Mouse (Mus musculus) kidney, embryonic 15.5 days (tissue): ENCODE measurements at regions not wholly inside any gene's neighbourhood (a gene's known extent, or its start where the extent isn't known, plus 50 kb on each side); places are given as distances from the start of the nearest gene placed in this dataset.

ENCODE experiments used
- ATAC-seq: fragments of 200-750 bp; cut with Nextera tagmentation; replicated peaks from 2 replicates; pipeline ENCODE4 v1.8.0; 2017; ENCODE audit warnings: moderate TSS enrichment; ENCODE audit not compliant: low FRiP score
- H3K27ac ChIP-seq: fragments of 300-500 bp; sonication (generic); 2 replicates; pipeline ENCODE4 v1.5.1; 2015; ENCODE audit warnings: mild to moderate bottlenecking, inconsistent platforms
- H3K27me3 ChIP-seq: fragments of 300-500 bp; sonication (generic); 2 replicates; pipeline ENCODE4 v1.6.1; 2015; ENCODE audit warnings: inconsistent platforms
- H3K36me3 ChIP-seq: fragments of 300-500 bp; sonication (generic); 2 replicates; pipeline ENCODE4 v1.6.1; 2015; ENCODE audit warnings: inconsistent platforms
- H3K4me1 ChIP-seq: fragments of 300-500 bp; sonication (generic); 2 replicates; pipeline ENCODE4 v1.6.1; 2015; ENCODE audit warnings: inconsistent platforms
- H3K4me2 ChIP-seq: fragments of 300-500 bp; sonication (generic); 2 replicates; pipeline ENCODE4 v1.6.1; 2015; ENCODE audit warnings: moderate library complexity, mild to moderate bottlenecking, inconsistent platforms
- H3K4me3 ChIP-seq: fragments of 300-500 bp; sonication (generic); replicated peaks from 2 replicates; pipeline ENCODE4 v1.5.1; 2015; ENCODE audit warnings: mild to moderate bottlenecking, inconsistent platforms
- H3K9ac ChIP-seq: fragments of 300-500 bp; sonication (generic); 2 replicates; pipeline ENCODE4 v1.6.1; 2015; ENCODE audit warnings: mild to moderate bottlenecking, inconsistent platforms
- H3K9me3 ChIP-seq: fragments of 300-500 bp; sonication (generic); replicated peaks from 2 replicates; pipeline ENCODE4 v1.6.1; 2016; ENCODE audit warnings: inconsistent platforms
- WGBS: fragments of 180-500 bp; shearing (Covaris S2); methylation state at CpG from one replicate; pipeline ENCODE4 v1.1.7; 2015; ENCODE audit warnings: mixed read lengths; 5-methylcytosine and 5-hydroxymethylcytosine counted together

DNA sequence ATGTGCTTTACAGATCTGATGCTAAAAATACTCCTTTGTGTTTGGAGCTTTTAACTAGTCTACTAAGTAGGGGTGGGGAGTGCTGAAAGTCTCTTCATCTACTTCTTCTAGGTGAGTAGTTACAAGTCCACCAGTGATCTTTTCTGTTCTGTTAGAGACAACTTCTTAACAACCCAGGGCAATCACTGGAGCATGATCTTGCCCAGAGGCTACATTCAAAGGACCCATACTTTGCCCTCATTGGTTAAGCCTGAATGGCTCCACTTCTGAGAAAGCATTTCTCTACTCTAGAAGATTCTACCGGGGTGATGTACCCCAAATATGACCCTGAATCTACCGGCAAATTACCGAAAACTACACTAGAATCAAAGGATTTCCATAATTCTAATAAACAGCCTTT lies 390.2 kb downstream of the Lpin1 start:
- H3K4me1 ChIP-seq, result no peaks in the 10 kb centered on the region
- no peak for ATAC-seq
- no peak overlapping the region for H3K27ac ChIP-seq
- H3K9me3 ChIP-seq, result no peaks in the 10 kb centered on the region
- no peak overlapping the region for H3K4me2 ChIP-seq
- no peaks in the 10 kb centered on the region for H3K27me3 ChIP-seq
- no peaks in the 10 kb centered on the region for H3K36me3 ChIP-seq
- no peak overlapping the region for H3K4me3 ChIP-seq
- no peak overlapping the region for H3K9ac ChIP-seq
- 86% methylated on average over 3 of the region's 3 CpGs for WGBS

DNA sequence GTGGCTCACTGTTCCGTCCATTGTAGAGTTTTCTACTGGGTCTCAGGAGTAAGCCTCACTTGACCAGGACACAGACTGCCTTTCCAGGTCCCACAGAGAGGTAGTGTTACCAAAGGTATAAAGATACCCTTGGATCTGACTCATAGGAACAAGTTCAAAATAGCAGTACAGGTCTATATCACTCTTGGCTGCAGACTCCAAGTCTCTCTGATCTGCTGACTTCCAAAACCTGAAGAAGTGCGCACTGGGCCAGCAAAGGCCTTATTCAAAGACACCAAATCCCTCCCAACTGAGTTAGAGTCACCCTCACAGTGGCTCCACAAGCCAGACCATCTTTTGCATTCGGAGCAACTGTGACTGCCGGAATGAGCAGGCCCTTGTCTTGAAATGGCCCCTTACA lies 391.9 kb downstream of the Lpin1 start:
- Histone ChIP-seq H3K9me3 (no peaks in the 10 kb centered on the region), H3K9ac (no peak overlapping the region), H3K36me3 (no peaks in the 10 kb centered on the region), H3K4me1 (no peaks in the 10 kb centered on the region), H3K4me3 (no peak overlapping the region), H3K27me3 (no peaks in the 10 kb centered on the region), H3K27ac (no peak overlapping the region), H3K4me2 (no peak overlapping the region)
- no peak for ATAC-seq
- 89% methylated on average over 4 of the region's 4 CpGs for WGBS

DNA sequence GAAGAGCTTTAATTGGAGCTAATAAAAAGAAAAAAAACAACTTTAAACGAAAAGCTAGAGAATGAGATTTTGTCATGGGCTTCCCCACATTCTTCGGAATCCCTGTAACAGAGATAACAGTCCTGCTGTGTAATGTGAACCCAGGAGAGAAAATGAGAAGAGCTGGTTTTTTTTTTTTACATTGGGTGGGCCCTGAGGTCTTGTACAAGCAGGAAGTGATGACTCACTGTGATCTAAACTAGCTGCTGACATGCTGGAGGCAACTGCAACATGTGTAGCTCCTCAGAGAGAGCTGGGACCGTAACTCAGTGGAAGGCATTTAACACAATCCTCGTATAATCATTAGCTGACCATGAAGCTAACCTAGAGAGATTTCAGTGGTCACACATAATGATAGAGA lies 393.8 kb upstream of the Trib2 start:
- Histone ChIP-seq H3K4me2 (no peak overlapping the region), H3K27me3 (no peaks in the 10 kb centered on the region), H3K4me3 (no peak overlapping the region), H3K9ac (no peak overlapping the region), H3K9me3 (no peaks in the 10 kb centered on the region), H3K36me3 (no peaks in the 10 kb centered on the region), H3K27ac (no peak overlapping the region), H3K4me1 (peaks cover 10% of the 10 kb centered on the region; the same call in 1 of the 2 replicates)
- ATAC-seq, result no peak
- 19% methylated on average over 4 of the region's 4 CpGs for WGBS

DNA sequence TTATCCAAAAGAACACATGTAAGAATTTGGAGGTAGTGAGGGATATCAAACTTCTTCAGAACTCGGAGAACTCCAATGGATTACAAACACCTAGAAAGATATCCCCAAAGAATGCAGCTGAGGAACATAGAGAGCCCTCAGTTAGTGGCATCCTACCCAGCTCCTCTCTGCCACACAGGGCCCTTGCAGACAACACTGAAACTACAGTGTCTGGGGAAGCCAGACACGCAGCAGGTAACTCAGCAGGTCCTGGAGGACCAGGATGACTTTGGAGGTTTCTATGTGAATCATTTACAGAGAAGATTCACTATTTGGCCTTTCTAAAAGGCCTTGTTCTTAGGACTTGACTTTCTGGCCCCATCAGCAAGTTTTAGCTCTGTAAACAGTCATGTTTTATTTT lies 393.4 kb upstream of the Trib2 start:
- no peak overlapping the region for H3K27ac ChIP-seq
- no peaks in the 10 kb centered on the region for H3K36me3 ChIP-seq
- ATAC-seq, result no peak
- H3K27me3 ChIP-seq, result no peaks in the 10 kb centered on the region
- H3K9me3 ChIP-seq, result no peaks in the 10 kb centered on the region
- 54% methylated on average over 2 of the region's 2 CpGs for WGBS
- H3K4me1 ChIP-seq, result peaks cover 10% of the 10 kb centered on the region; the same call in 1 of the 2 replicates
- H3K4me3 ChIP-seq, result no peak overlapping the region
- no peak overlapping the region for H3K4me2 ChIP-seq
- H3K9ac ChIP-seq, result no peak overlapping the region

DNA sequence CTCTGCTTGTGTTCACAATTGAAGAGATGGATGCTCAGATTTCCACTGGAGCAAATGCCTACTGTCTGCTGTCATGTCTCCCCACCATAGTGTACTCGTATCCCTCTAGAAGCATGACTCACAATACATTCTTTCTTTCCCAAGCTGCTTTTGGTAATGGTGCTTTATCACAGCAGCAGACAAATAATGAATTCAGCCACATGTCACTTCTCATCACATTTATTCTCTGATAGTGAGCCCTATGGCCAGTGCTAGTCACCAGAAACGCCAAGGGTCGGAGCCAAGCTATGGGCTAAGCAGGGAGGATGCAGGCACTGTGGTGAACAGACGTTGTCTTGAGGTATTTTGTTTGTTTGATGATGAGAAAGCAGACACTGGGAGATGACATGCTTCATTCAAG lies 388.2 kb upstream of the Trib2 start:
- 78% methylated on average over 4 of the region's 4 CpGs for WGBS
- no peaks in the 10 kb centered on the region for H3K27me3 ChIP-seq
- H3K9me3 ChIP-seq, result no peaks in the 10 kb centered on the region
- H3K4me2 ChIP-seq, result no peak overlapping the region
- ATAC-seq, result no peak
- H3K4me3 ChIP-seq, result no peak overlapping the region
- H3K9ac ChIP-seq, result no peak overlapping the region
- H3K27ac ChIP-seq, result no peak overlapping the region
- no peaks in the 10 kb centered on the region for H3K36me3 ChIP-seq
- H3K4me1 ChIP-seq, result 0 out of 2 replicates have a peak, but pooled peaks cover under 1% of the 10 kb centered on the region

DNA sequence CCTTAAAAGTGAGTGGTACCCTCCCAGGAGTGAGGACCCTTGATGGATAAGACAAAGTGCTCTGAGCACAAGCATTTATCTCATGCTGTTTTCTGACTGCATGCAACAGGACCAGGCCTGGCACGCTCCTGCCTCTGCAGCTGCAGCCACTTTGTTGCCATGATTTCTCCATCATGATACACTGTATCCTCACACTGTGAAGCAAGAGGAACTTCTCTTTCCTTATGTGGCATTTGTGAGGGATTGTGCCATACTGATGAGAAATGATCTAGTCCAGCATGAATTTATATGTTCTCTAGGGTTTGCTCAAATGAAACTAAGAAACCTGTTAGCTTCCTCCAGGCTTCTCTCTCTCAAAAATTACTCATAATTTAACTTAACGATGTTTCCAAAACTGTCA lies 380.2 kb upstream of the Trib2 start:
- no peak overlapping the region for H3K27ac ChIP-seq
- H3K4me2 ChIP-seq, result no peak overlapping the region
- H3K9me3 ChIP-seq, result no peaks in the 10 kb centered on the region
- no peaks in the 10 kb centered on the region; the same call in 1 of the 2 replicates for H3K27me3 ChIP-seq
- no peak overlapping the region for H3K9ac ChIP-seq
- no peak overlapping the region for H3K4me3 ChIP-seq
- H3K4me1 ChIP-seq, result 0 out of 2 replicates have a peak, but pooled peaks cover under 1% of the 10 kb centered on the region
- WGBS, result 82% methylated on average over 2 of the region's 2 CpGs
- no peak for ATAC-seq
- H3K36me3 ChIP-seq, result no peaks in the 10 kb centered on the region

DNA sequence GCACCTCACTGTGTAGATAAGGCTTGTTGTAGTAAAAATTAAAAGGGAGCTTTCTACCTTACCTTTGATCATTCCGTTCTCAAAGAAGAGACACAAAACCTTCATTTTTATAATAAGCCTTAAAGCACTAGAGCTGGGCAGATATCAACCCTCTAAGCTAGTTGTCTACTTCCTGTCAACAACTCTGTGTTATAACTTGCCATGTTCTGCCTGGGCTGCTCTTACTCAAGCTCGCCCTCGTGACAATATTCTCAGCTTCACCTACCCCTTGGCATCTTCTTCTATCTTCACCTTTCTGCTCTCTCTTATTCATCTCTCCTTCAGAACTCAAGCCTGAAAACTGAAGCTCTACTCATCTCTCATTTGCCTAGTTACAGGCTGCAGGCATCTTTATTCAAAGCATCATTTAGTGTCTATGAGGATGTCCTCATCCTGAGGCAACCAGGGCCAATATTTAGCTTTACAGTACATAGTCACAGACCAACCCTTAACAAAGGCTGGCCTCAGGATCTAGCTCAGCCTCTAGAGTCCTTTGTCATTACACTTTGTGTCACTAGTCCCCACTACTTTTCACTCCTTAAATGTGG lies 375.2 kb upstream of the Trib2 start:
- Histone ChIP-seq H3K9me3 (no peaks in the 10 kb centered on the region), H3K27ac (no peak overlapping the region), H3K4me3 (no peak overlapping the region), H3K9ac (no peak overlapping the region), H3K4me2 (no peak overlapping the region), H3K36me3 (no peaks in the 10 kb centered on the region), H3K4me1 (0 out of 2 replicates have a peak, but pooled peaks cover 2% of the 10 kb centered on the region), H3K27me3 (peaks cover 2% of the 10 kb centered on the region; the same call in 1 of the 2 replicates)
- WGBS, result 84% methylated on average over 3 of the region's 3 CpGs
- ATAC-seq, result no peak

DNA sequence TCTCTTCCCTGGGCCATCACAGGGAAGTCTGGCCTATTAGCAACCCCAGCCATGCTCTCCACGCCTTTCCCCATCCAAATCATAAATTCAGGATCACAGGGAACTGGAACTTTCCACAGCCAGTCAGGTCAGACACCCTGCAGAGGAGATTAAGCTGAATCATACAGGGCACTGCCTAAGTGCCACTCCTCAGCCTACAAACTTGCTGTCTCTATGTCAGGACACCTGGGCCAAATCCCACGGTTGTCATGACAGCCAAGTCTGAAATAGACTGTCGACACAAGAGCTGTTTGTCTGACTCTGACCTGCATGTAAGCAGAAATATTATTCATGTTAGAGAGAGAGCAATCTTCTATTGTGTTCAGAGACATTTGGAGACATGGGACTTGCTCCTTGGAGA lies 374.0 kb upstream of the Trib2 start:
- H3K4me3 ChIP-seq, result no peak overlapping the region
- H3K27ac ChIP-seq, result no peak overlapping the region
- no peaks in the 10 kb centered on the region for H3K36me3 ChIP-seq
- H3K9ac ChIP-seq, result no peak overlapping the region
- no peaks in the 10 kb centered on the region for H3K9me3 ChIP-seq
- no peak overlapping the region for H3K4me2 ChIP-seq
- 52% methylated on average over 3 of the region's 3 CpGs for WGBS
- peaks cover 11% of the 10 kb centered on the region for H3K4me1 ChIP-seq
- ATAC-seq, result no peak
- H3K27me3 ChIP-seq, result peaks cover 2% of the 10 kb centered on the region; the same call in 1 of the 2 replicates

DNA sequence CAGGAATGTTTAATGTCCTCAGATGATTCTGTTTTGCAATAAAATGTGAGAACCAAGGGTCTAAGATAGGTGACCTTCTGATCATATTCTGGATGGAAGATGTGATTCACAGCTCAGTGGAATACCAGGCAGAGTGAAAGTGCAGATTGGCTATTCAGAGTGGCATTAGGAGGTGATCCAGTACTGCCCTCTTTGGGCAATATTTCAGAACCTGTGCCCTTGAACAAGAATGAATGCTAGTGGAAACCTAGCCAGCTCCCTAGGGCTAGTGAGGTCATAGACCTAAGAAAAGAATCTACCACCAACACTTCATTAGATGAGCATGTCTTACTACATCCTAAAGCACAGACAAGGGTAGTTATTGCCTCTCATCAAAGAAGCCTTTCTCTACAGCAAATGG lies 372.7 kb upstream of the Trib2 start:
- H3K4me1 ChIP-seq, result peaks cover 16% of the 10 kb centered on the region
- no peak overlapping the region for H3K9ac ChIP-seq
- H3K4me3 ChIP-seq, result no peak overlapping the region
- H3K4me2 ChIP-seq, result no peak overlapping the region
- H3K36me3 ChIP-seq, result no peaks in the 10 kb centered on the region
- ATAC-seq, result no peak
- H3K27ac ChIP-seq, result no peak overlapping the region
- peaks cover 2% of the 10 kb centered on the region; the same call in 1 of the 2 replicates for H3K27me3 ChIP-seq
- no peaks in the 10 kb centered on the region for H3K9me3 ChIP-seq

DNA sequence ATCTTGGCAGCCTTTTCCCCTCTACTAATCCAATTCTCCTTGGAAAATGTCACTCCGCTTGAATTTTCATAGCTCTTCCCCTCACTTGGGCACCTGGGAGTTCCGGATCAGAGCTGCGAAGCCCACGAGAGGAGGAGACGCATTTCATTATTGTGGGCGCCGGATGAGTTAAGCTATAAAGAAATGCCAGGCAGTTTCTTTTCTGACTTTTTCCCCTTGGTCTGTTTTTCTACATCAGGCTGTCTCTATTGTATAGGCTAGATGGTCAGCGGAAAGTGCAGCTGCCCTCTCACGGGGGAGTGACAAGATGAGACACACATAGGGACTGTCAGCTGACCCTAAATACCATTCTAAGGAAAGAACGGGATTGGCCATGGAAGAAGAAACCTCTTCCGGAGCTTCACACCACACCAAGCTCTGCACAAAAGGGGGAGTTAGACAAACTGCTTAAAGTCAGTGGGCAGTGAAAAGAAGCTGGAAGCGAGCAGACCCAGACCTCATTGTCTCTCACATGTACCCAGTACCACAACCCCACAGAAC lies 369.3 kb upstream of the Trib2 start:
- Histone ChIP-seq H3K36me3 (no peaks in the 10 kb centered on the region), H3K9me3 (no peaks in the 10 kb centered on the region), H3K27ac (no peak overlapping the region), H3K9ac (no peak overlapping the region), H3K4me2 (peak overlapping the region; percentile 2), H3K4me3 (no peak overlapping the region), H3K4me1 (peaks cover 17% of the 10 kb centered on the region), H3K27me3 (0 out of 2 replicates have a peak, but pooled peaks cover 2% of the 10 kb centered on the region)
- ATAC-seq, result 0 out of 2 replicates have a peak, but pooled peaks have one; percentile 40
- 55% methylated on average over 12 of the region's 12 CpGs for WGBS

DNA sequence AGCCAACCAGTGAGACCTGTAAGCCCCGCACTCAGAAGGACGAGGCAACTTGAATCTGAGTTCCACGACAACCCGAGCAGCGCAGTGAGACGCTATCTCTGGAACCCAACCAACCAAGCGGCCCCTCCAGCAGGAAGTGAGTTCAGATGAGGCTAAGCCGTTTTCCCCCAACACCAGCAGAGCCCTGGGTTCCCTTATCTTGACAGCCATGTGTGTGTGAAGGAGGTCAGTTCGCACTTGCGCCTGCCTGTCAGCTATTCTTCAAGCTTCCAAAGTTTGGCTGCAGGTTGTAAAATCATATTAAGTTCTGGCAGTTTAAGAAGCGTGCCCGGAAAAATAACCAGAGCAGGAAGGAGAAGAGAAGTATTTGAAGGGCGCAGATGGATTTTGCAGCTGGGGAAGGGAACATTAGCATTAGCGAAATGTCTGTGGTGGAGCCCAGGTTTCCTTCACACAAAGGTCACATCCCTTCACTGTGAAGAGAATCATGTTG lies 368.8 kb upstream of the Trib2 start:
- Histone ChIP-seq H3K27ac (no peak overlapping the region), H3K36me3 (no peaks in the 10 kb centered on the region), H3K27me3 (no peaks in the 10 kb centered on the region), H3K4me1 (peaks cover 17% of the 10 kb centered on the region), H3K4me2 (peak overlapping the region; percentile 2), H3K4me3 (no peak overlapping the region), H3K9ac (no peak overlapping the region), H3K9me3 (no peaks in the 10 kb centered on the region)
- 45% methylated on average over 14 of the region's 14 CpGs for WGBS
- no peak for ATAC-seq

DNA sequence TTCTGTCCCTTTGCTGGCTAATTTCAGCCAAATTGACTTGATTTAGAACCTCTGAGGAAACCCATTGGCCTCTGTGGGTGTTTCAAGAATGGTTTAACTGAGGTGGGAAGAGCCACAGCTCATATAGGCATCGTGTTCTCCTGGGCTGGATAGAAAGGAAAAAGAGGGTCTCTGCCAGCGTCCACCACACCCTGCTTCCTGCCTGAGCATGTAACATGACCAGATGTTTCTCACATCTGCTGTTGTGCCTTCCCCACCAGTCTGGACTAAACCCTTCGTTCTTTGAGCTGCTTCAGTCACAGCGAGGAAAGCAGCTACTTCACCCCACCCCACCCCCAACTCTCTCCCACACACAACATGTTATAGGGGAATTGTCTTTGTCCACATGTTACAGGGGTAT lies 366.3 kb upstream of the Trib2 start:
- ATAC-seq, result no peak

DNA sequence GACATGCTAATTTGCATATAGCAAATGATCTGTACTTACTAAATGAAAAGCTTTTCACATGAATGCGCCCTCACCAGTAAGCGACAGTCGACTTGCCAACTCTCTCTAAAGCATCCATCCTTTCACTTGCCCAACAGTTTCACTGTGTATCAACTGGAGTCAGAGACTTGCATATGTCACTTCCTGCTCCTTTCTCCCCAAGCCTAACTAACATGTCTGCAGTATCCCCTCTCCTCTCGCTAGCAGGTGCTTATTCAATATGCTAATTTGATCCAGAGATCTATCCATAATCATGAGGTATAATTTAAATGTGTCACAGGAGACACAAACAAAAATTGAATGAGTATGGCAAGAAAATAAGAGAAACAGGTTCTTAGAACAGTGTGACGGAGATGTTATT lies 364.9 kb upstream of the Trib2 start:
- no peak for ATAC-seq
- WGBS, result 88% methylated on average over 5 of the region's 5 CpGs
- Histone ChIP-seq H3K4me2 (no peak overlapping the region), H3K4me3 (no peak overlapping the region), H3K4me1 (peaks cover 17% of the 10 kb centered on the region), H3K27me3 (no peaks in the 10 kb centered on the region), H3K9ac (no peak overlapping the region), H3K9me3 (no peaks in the 10 kb centered on the region), H3K27ac (no peak overlapping the region), H3K36me3 (no peaks in the 10 kb centered on the region)

More for the DNA sequence above, 366.3 kb upstream of the Trib2 start:
- H3K27ac ChIP-seq, result no peak overlapping the region
- WGBS, result 22% methylated on average over 4 of the region's 4 CpGs
- H3K4me3 ChIP-seq, result no peak overlapping the region
- peaks cover 17% of the 10 kb centered on the region for H3K4me1 ChIP-seq
- no peaks in the 10 kb centered on the region for H3K9me3 ChIP-seq
- H3K9ac ChIP-seq, result no peak overlapping the region
- H3K36me3 ChIP-seq, result no peaks in the 10 kb centered on the region
- no peak overlapping the region for H3K4me2 ChIP-seq
- H3K27me3 ChIP-seq, result no peaks in the 10 kb centered on the region
